Mouse (Mus musculus): ENCODE results near the gene Fam50b.

DNA sequence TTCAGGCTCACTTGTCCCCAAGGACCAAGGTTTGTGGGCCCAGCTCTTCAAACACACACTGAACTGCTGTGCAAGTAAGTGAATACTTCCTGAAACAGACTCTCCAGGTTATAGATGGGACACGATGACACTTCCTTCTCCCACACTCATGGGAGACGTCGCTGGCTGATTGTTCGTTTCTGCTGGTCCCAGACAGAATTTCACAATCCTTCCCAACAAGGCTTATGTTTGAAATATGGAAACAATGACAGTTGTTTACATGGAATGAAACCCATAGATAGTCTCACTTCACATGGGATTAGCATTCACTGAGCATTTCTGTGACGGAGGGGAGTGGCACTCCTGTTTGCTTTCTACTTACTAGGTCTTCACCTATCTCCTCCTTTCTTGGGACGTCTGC lies 41.5 kb upstream of the Fam50b start:
- TF ChIP-seq POLR2A (IDR thresholded peaks at IDR 0.05; ENCODE audit: low read depth, low read length) = no peak
- TF ChIP-seq CTCF (IDR thresholded peaks at IDR 0.05; ENCODE audit: extremely low read depth, insufficient read length, insufficient replicate concordance, low read depth, low read length) = no peak
